Mouse (Mus musculus) gastrocnemius, postnatal 4 days (tissue): ENCODE measurements around the gene Hivep3. TPM values are rescaled to one million over a fixed set of nuclear protein-coding genes. Genes with fewer than 3 reads are reported as not detected.

ENCODE experiments used
- DNase-seq, 2 experiments: peaks; one replicate each; pipeline ENCODE4 v3.0.0; 2021 to 2022; ENCODE audit warnings: low spot score in 2 of 2, mixed read lengths in 2 of 2
- total RNA-seq, 2 experiments: library from RNA; stranded (reverse); gene quantifications; 2 replicates each; pipeline ENCODE4 v1.2.3; 2021

Hivep3 gene
- total RNA-seq, 2 experiments from 2014 or later = 5.5 to 5.7 TPM

DNA sequence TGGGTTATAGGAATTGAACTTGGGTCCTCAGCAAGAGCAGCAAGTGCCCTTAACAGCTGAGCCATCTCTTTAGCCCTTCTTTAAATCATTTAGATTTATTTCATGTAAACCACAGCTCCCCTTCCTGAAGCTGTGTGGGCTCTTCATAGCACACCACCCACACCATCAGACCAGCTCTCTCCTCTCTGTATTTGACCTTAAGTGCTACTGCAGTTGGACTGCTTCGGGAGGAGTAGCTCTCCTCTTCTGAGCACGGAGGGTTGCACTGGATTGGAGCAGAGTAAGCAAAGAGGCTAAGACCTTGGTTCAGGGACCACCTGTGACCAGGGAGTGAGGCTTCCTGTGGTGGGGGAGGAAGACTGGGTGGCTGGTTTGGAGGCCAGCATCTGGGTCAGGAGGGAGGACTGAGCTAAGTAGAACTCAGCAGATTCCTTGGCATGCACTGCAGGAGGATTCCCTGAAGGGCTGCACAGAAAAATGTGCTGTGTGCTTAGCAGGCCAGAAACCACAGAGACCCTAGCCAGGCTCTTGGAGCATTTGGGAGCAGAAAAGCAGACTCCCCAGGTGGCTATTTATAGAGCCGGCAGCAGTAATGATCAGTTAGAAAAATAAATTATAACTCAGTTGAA is 132.4 kb downstream of the Hivep3 start:
- peak in 1 of 2 experiments; percentile 40 for DNase-seq

DNA sequence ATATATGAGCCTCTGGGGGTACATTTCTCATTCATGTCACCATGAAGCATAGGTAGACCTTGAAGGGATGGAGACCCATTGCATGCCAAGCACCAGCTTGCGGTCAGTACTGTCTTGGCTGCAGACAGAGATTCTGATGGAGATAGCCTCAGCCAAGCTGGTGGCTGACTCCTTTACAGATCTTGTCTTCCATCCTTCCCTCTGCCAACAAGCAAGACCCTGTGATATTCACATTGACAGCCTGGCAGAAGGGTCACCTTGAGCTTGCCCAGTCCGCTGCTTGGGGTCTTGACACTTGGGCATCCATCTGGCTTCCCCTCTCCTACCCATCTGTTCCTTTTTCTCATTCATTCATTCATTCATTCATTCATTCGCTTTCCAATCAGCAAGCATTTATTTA is 133.5 kb downstream of the Hivep3 start:
- no peak for DNase-seq

DNA sequence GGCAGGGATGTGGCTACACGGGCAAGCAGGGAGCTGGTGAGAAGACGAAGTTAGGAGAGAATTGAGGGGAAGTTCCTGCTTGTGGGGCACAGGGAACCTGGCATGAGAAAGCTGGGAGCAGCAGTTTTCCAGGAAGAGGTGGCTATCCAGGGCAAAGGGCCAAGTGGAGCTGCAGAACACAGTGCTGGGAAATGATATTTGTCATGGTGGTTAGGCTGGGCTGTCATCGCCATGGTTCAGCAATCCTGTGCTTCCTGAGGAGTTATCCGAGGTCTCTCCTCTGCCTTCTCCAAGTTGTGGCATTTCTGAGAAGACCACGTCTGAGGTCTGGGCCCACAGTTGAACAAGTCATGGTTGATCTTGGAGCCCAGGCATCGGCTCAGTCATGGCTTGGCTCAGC is 136.8 kb downstream of the Hivep3 start:
- no peak for DNase-seq

DNA sequence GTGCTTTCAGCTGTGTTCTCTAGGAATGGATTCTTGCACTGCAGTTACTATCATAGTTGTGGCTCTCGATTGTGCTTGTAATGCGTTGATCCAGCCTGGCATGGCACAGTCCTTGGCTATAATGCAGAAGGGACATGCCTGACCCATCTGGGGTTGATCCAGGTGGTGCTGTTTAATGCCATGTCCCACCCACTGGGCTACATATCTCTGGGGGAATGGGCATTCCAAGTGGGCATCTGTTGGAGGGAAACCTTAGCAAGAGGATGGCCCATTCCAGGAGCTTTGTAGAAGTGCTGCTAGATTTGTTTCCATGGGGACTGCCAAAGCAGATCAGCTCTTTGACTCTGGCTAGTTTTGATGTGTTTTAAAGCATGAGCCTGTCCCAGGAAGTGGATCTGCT is 137.9 kb downstream of the Hivep3 start:
- DNase-seq = no peak

DNA sequence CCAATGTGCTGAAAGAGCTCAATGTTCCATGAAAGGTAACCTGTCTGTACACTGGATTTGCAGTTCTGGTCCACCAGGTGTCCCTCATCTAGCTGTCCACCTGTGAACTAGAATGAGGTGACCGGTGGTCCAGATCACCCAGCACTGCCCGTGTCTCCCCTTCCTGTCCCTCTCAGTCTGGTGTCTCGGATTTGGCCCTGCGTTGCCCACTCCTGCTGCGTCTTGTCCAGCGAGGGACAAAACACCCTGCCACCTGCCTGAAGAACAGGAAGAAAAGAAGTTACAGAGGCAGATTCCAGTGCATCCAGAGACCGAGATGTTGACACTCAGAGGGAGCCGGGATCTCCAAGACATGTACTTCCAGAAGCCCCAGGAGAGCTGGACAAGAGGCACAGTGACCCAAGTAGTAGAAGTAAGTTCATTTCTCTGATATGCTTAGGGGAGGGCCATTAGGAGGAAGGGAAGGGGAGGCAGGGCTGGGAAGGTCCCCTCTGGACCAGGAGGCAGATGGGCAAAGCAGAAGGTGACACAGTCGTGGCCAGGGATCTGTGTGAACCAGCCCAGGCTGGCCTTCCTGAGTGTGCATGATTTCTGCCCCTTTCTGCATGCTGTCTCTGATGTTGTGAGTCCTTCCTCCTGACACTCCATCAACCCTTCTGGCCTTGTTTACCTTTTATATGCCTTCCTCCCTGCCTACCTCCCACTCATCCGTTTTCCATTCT is 138.4 kb downstream of the Hivep3 start:
- DNase-seq = no peak

DNA sequence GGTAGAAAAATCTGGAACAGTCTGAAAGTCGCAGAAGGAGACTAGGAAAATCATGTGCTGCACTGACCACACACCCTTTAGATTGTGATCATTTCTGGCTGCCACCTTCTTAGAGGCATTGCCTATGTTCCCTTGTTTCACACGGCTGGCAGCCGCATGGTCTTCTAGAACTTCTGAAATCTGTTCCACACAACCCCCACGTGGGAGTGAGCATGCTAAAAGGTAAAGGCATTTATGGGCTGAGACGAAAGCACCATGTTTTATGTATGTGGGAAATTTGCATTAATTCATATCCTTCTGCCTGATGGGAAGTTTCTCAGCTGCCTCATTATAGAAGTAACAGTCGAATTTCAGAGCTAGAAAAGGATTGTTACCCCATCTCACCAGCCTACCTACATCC is 140.4 kb downstream of the Hivep3 start:
- DNase-seq = no peak

DNA sequence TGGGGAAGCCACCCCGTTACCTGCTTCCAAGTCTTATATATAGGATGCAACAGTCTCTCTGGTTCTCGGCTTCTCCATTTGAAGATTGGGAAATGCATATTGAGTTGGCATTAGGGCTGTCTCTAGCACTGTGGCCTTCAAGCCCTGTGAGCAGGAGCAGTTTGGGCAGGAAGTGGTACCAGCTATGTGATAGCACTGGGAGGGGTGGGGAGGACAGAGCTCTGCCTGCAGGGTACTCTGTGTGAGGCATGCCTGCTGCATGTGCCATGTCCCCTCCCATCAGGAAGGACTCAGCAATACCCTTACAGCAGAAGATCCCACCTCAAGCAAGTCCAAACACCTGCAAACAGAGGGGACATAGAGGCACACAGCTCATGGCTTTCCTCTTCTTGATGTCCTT is 142.0 kb downstream of the Hivep3 start:
- no peak for DNase-seq

DNA sequence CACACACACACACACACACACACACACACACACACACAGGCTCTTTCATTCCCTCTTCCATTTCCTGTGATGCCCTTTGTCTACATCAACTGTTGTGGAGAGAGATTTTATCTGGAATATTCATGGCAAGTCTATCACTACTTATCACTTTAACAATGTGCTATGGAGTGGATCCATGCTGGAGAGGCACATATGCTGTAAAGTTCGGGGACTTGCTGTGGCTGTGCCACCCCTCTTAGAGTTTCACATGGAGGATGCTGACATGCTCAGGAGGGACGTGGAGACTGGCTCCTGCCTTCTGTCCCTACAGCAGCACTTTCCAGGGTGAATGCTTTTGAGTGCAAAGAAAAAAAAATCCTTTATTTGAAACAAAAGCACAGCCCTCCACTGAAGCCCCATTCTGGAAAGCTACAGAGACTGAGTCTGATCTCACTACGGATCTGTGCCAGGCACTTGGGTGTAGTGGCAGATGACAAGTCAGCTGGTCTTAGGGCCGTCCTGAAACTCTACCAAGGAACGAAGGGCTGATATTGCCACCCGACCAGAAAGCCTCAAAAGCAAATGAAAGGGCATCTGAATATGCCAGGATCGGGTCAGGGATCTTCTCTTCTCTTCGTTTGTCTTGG is 143.1 kb downstream of the Hivep3 start:
- no peak for DNase-seq

DNA sequence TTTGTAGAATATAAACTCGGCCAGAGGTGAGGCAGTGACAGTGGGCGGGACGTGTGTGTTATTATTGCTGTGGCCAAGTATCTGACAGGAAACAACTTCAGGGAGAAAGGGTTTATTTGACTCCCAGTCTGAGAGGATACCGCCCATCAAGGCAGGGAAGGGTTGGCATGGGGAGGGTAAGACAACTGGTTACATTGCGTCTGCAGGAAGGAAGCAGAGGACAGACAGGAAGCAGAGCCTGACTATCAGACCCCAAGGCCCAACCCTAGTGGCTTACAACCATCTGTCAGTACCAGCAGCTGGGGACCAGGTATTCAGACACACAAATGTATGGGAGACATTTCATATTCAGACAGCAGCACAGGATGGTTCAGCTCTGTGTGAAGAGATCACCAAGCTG is 144.6 kb downstream of the Hivep3 start:
- DNase-seq = no peak

DNA sequence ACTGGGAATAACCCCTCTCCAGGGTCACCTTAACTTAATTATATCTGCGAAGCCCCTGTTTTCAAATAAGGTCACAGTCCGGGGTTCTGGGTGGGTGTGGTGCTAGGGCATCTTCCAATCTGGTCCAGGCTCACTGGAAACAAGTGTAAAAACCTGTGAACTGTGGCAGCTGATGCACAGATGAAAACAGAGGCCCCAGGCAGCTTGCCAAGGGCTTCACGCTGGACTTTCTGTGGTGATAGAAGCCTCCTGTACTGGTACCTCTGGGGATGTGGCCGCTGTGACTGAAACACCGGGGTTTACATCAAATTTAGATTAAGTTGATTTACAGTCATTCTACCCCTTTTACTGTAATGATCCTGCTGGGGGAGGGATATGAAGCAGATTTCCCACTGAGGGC is 146.1 kb downstream of the Hivep3 start:
- DNase-seq = no peak

DNA sequence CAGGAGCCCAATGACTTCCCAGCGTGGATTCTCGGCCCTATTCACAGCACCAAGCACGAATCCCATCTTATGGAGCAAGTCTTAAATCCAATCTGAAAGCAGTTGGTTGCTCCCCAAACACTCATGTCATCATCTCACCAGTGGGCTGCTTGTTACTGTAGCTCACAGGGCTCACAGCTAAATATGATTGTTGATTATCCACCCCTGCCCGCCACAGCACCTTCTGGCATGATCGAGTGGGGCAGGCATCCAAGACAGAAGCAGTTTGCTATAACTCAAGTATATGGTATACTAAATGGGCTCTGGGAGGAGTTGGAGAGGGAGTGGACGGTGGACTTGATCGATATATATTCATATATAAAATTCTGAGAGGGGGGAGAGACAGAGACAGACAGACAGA is 146.7 kb downstream of the Hivep3 start:
- DNase-seq = no peak

DNA sequence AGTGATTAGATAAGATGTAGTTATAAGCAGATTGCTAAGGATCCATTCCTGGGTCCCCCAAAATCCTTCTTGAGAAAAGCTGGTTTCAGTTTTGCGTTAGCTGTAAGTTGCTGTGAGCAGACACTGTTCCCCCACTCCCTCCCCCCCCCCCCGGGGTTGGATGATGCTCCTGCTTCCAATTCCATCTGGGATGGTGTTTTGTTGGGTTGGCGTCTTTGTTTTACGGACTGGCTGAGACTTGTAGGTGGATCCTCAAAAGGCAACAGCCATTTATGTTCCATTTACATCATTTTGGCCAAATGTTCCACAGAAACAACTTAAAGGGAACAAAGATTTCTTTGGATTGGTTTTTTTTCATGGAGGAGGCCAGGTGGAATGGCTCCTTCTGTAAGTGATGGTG is 147.7 kb downstream of the Hivep3 start:
- no peak for DNase-seq

DNA sequence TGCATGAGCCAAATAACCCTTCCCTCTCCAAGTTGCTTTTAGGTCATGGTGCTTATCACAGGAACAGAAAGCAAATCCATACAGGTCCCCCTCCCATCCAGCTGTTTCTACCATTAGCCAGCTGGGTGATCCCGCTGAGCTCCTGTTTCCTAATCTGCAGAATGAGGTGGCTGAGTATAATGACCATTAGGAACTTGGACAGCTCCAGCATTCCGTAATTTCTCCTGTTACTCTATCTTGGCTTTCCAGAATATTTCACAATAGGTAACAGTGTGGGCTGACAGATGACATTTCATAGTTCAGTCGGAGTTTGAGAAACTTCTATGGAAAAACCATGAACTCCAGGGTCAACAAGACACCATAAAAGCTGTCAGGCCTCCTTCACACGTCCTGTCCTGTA is 148.8 kb downstream of the Hivep3 start:
- DNase-seq = no peak

DNA sequence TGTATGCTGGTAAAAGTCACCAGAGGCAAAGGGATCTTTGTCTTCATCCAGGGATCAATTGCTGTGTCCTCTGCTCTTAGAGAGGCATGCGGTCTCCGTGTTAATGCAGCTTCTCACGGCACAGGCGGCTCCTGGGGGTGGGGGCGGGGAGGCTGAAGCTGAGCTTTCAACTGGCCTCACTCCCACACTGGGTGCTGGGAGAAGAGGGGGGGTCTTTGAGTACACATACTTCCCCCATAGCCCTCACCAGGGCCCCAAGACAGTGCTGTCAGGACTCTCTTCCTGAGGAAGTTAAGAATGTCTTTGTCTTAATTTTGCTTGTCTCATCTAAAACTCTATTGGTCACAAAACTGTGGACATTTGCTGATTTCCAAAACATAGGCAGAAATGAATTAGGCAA is 149.2 kb downstream of the Hivep3 start:
- no peak for DNase-seq

DNA sequence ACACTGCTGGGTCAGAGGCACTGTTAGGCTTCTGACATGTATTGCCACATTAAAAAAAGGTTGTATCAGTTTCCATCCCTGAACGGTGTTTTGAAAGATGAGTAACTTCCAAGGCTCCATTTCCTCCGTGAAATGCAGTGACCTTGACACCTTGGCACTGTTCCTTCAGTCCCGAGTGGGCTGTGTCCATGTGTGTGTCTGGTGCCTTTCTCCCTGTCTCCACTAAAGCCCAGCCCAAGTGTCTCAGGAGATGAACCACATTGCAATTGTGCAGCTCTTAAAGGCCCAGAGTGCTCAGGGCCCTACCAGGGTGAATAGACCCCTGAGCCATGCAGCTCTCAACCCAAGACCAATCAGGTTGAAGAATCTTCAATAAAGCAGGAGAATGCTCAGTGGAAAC is 153.0 kb downstream of the Hivep3 start:
- DNase-seq = no peak

DNA sequence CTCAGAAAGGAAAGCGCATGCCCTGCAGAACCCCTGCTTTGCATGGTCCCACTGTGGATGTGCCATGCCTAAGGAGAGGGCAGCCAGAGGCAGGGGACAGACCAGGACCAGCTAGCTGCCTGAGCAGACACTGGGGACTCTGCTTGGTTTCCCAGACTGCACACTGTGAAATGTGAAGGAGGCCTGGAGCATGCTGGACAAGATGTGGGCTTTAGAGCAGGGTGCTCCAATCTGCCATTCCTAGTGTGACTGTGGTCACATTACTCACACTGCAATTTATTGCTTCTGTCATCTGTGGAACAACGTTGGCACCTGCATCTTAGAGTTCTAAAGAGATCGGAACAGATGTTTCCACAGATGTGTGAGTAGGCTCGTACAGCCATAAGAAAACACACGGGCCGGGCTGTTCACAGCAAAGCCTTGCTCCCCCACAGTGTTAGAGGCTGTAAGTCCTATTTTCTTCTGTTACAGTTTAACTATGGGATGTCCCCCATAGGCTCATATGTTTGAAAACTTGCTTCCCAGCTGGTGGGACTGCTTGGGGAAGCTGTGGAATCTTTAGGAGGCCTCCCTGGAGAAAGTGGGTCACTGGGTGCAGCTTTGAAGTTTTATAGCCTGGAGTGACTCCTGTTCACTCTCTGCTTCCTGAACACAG is 154.1 kb downstream of the Hivep3 start:
- DNase-seq = no peak

DNA sequence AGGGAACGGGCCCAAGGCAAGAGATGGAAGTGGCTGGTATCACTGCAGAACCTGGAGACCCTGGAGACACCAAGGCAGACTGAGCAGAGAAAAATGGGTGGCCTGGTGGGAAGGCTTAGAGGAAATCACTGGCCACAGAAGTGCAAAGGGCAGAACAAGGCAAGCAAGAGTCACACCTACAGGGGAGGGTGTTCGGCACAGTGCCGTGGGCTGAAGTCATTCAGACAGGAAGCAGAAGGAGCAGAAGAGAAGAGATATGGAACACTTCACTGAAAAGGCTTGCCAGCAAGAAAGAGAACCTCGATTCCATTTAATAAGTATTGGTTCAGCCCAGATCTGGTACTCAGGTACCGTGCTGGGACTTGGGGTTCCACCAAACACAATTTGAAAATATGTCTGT is 156.2 kb downstream of the Hivep3 start:
- no peak for DNase-seq

DNA sequence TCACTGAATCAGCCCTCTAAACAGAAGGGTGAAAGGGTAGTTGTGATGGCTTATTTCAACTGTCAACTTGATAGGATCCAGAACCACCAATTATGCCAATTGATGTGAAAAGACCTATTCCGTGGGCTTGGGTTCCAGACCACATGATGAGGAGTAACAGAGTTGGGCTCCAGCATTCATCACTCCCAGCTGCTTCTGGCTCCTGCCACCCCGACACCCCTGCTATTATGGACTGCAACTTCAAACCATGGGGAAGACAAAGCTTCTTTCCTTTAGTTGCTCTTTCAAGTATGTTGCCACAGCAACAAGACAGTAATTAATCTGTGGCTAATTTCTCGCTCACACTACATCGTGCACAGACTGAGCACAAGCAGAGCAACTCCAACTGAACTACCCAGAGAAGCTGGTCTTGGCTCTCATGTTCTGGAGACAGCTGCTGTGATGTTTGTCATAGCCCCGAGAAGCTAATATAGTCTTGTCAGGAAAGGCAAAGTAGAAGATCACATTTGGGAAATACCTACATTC is 159.7 kb downstream of the Hivep3 start:
- no peak for DNase-seq

DNA sequence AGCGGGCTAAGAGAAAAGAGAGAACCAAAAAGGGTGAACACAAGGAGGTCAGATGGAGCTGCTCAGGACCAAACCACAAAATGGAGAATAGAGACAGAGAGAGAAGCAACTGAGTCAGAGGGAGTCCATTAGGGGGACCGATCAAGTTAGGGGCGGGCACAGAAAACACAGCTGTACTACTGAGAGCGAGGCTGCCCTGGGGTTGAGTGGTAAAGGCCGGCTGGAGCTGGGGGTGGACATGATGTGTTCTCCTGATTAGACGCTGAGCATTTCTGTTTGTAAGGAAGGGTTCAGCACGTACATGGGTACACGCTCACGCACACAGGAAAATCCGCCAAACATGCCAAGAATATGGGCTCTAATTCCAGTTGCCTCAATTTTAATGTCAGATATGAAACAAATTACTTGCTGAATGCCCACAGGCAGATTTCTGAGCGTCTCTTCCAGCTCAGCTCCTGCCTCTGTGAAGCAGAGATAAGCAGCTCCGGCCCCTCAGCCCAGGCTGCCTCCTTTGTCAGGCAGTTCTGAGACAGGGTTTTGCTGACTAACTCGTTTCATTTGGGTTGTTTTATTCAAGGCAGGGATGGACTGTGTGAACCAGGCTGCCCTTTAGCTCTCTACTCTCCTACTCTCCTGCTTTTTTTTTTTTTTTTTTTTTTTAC is 161.3 kb downstream of the Hivep3 start:
- no peak for DNase-seq

DNA sequence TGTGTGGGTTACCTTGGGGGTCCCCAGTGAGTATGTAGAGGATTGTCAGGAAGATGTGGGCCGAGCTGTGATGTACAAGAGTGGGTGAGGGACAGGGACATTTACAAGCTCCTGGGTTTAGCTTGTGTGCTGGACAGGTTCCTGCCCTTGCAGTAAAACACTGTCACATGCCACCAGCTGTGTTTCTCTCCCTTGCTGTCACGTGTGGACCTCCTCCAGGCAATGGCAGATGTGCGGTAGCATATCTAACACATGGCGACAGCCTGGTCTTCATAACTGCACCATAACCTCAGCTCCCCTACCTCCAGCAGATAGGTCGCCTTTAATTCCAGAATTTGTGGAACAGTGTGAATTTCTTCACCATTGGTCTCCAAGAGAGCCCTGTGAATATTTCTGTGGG is 161.9 kb downstream of the Hivep3 start:
- DNase-seq = no peak

DNA sequence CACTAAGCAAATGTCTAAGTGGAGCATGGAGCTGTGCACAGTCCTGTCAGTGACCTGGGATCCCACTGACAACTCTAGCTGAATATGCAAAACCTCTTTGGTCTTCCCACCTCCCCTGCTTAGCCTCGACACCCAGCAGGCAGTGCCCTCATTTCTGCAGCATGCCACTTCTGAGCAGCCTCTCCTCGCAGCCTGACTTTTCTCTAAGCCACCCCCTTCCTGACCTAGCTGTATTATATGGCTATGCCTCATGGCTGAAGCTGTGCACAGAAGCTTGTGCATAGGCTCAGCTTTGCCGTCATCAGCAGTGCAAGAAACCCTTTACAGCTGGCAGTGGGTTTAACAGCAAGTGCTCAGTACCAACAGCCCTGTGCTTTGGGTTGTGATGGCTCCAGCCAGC is 163.0 kb downstream of the Hivep3 start:
- no peak for DNase-seq
